Mouse (Mus musculus): ENCODE results near the gene Snn. TPM values are rescaled to one million over a fixed set of nuclear protein-coding genes. Genes with fewer than 3 reads are reported as not detected.

The Snn gene
- total RNA-seq, 2 experiments from 2014 or later, result 174 to 177 TPM

GRCm38 (mm10) chr16:11024841-11025240, 35.9 kb upstream of the Snn start:
- intact Hi-C loops (cut with DNase I), result no loop called here
- no peak for TF ChIP-seq CTCF (IDR thresholded peaks at IDR 0.05)
- peak in 1 of 2 experiments; percentile 27 for DNase-seq (ENCODE audit: extremely low spot score in 1 of 2, low spot score in 2 of 2)
- H3K4me3 ChIP-seq, result no peak overlapping the region
- no peak overlapping the region for H3K27ac ChIP-seq

GRCm38 (mm10) chr16:11028206-11028605, 32.5 kb upstream of the Snn start:
- H3K4me3 ChIP-seq, result no peak overlapping the region
- no peak for TF ChIP-seq CTCF (IDR thresholded peaks at IDR 0.05)
- intact Hi-C loops (cut with DNase I), result no loop called here
- DNase-seq (ENCODE audit: extremely low spot score in 1 of 2, low spot score in 2 of 2), result no peak
- no peak overlapping the region for H3K27ac ChIP-seq

- Histone ChIP-seq H3K27ac (no peak overlapping the region), H3K4me3 (no peak overlapping the region)
- no peak for DNase-seq (ENCODE audit: extremely low spot score in 1 of 2, low spot score in 2 of 2)
- intact Hi-C loops (cut with DNase I), result loop anchor here (5.0 to 10.0 kb wide), 2 partner anchors 79 to 456 kb away; no protein-coding TSS in a partner anchor
- TF ChIP-seq CTCF (IDR thresholded peaks at IDR 0.05), result no peak
Measured at GRCm38 (mm10) chr16:11030844-11031243, 29.9 kb upstream of the Snn start.

- H3K27ac ChIP-seq, result no peak overlapping the region
- DNase-seq (ENCODE audit: extremely low spot score in 1 of 2, low spot score in 2 of 2), result no peak
- TF ChIP-seq CTCF (IDR thresholded peaks at IDR 0.05), result peak; percentile 36
- intact Hi-C loops (cut with DNase I), result loop anchor here (5.0 to 10.0 kb wide), 2 partner anchors 79 to 457 kb away; no protein-coding TSS in a partner anchor
- no peak overlapping the region for H3K4me3 ChIP-seq
Measured at GRCm38 (mm10) chr16:11031320-11031719, 29.4 kb upstream of the Snn start.

GRCm38 (mm10) chr16:11034193-11034803, 26.4 kb upstream of the Snn start:
- H3K4me3 ChIP-seq, result no peak overlapping the region
- intact Hi-C loops (cut with DNase I), result loop anchor here (1.0 to 10.0 kb wide), 4 partner anchors 82 to 459 kb away; no protein-coding TSS in a partner anchor
- TF ChIP-seq CTCF (IDR thresholded peaks at IDR 0.05), result peak; percentile 100
- H3K27ac ChIP-seq, result no peak overlapping the region
- peak; percentile 75 to 86 for DNase-seq (ENCODE audit: extremely low spot score in 1 of 2, low spot score in 2 of 2)

- TF ChIP-seq CTCF (IDR thresholded peaks at IDR 0.05), result no peak
- Histone ChIP-seq H3K27ac (no peak overlapping the region), H3K4me3 (no peak overlapping the region)
- intact Hi-C loops (cut with DNase I), result loop anchor here (10.0 kb wide), 1 partner anchor 460 kb away; no protein-coding TSS in a partner anchor
- DNase-seq (ENCODE audit: extremely low spot score in 1 of 2, low spot score in 2 of 2), result no peak
Measured at GRCm38 (mm10) chr16:11035273-11035672, 25.5 kb upstream of the Snn start.

- peak; percentile 56 to 69 for DNase-seq (ENCODE audit: extremely low spot score in 1 of 2, low spot score in 2 of 2)
- TF ChIP-seq CTCF (IDR thresholded peaks at IDR 0.05), result peak; percentile 95
- Histone ChIP-seq H3K4me3 (no peak overlapping the region), H3K27ac (no peak overlapping the region)
- intact Hi-C loops (cut with DNase I), result loop anchor here (1.0 to 10.0 kb wide), 2 partner anchors 73 to 461 kb away; no protein-coding TSS in a partner anchor
Measured at GRCm38 (mm10) chr16:11035790-11036431, 24.8 kb upstream of the Snn start.

- no peak for DNase-seq (ENCODE audit: extremely low spot score in 1 of 2, low spot score in 2 of 2)
- intact Hi-C loops (cut with DNase I), result no loop called here
- Histone ChIP-seq H3K4me3 (no peak overlapping the region), H3K27ac (no peak overlapping the region)
- TF ChIP-seq CTCF (IDR thresholded peaks at IDR 0.05), result no peak
Measured at GRCm38 (mm10) chr16:11040603-11041002, 20.1 kb upstream of the Snn start.

GRCm38 (mm10) chr16:11043239-11043638, 17.5 kb upstream of the Snn start:
- no peak overlapping the region for H3K4me3 ChIP-seq
- intact Hi-C loops (cut with DNase I), result no loop called here

GRCm38 (mm10) chr16:11046437-11046836, 14.3 kb upstream of the Snn start:
- no peak overlapping the region for H3K4me3 ChIP-seq
- intact Hi-C loops (cut with DNase I), result no loop called here
- no peak overlapping the region for H3K27ac ChIP-seq
- TF ChIP-seq CTCF (IDR thresholded peaks at IDR 0.05), result no peak
- no peak for DNase-seq (ENCODE audit: extremely low spot score in 1 of 2, low spot score in 2 of 2)

More at GRCm38 (mm10) chr16:11043239-11043638, 17.5 kb upstream of the Snn start:
- H3K27ac ChIP-seq, result no peak overlapping the region
- no peak for TF ChIP-seq CTCF (IDR thresholded peaks at IDR 0.05)
- no peak for DNase-seq (ENCODE audit: extremely low spot score in 1 of 2, low spot score in 2 of 2)

- H3K27ac ChIP-seq, result no peak overlapping the region
- intact Hi-C loops (cut with DNase I), result no loop called here
- TF ChIP-seq CTCF (IDR thresholded peaks at IDR 0.05), result no peak
- no peak for DNase-seq (ENCODE audit: extremely low spot score in 1 of 2, low spot score in 2 of 2)
- H3K4me3 ChIP-seq, result no peak overlapping the region
Measured at GRCm38 (mm10) chr16:11047130-11047529, 13.6 kb upstream of the Snn start.

GRCm38 (mm10) chr16:11050226-11050625, 10.5 kb upstream of the Snn start:
- TF ChIP-seq CTCF (IDR thresholded peaks at IDR 0.05), result no peak
- DNase-seq (ENCODE audit: extremely low spot score in 1 of 2, low spot score in 2 of 2), result no peak
- intact Hi-C loops (cut with DNase I), result no loop called here
- Histone ChIP-seq H3K4me3 (no peak overlapping the region), H3K27ac (peak overlapping the region; percentile 61; the same call in 1 of the 2 replicates)
